Mouse (Mus musculus) midbrain, embryonic 16.5 days (tissue): Measurements from ENCODE around the gene Ypel2. TPM values are rescaled to one million over a fixed set of nuclear protein-coding genes. Genes with fewer than 3 reads are reported as not detected.

Source experiments
- ATAC-seq: fragments of 200-750 bp; cut with Nextera tagmentation; 2 replicates; pipeline ENCODE4 v1.8.0; 2017; ENCODE audit warnings: moderate TSS enrichment
- H3K27ac ChIP-seq: fragments of 300-500 bp; sonication (generic); 2 replicates; pipeline ENCODE4 v1.5.1; 2014; ENCODE audit warnings: mild to moderate bottlenecking, low read length, mixed read lengths
- H3K27me3 ChIP-seq: fragments of 300-500 bp; sonication (generic); 2 replicates; pipeline ENCODE4 v1.6.1; 2014; ENCODE audit warnings: low read depth, low read length, mixed read lengths; ENCODE audit not compliant: control insufficient read depth, insufficient read depth
- H3K36me3 ChIP-seq: fragments of 300-500 bp; sonication (generic); 2 replicates; pipeline ENCODE4 v1.6.1; 2014; ENCODE audit warnings: mild to moderate bottlenecking, low read length, moderate library complexity, mixed read lengths; ENCODE audit not compliant: control insufficient read depth, insufficient read depth
- H3K4me1 ChIP-seq: fragments of 300-500 bp; sonication (generic); 2 replicates; pipeline ENCODE4 v1.6.1; 2014; ENCODE audit warnings: mild to moderate bottlenecking, low read length, mixed read lengths; ENCODE audit not compliant: control insufficient read depth, insufficient read depth
- H3K4me2 ChIP-seq: fragments of 300-500 bp; sonication (generic); 2 replicates; pipeline ENCODE4 v1.6.1; 2014; ENCODE audit warnings: mild to moderate bottlenecking, low read length, mixed read lengths
- H3K4me3 ChIP-seq: fragments of 300-500 bp; sonication (generic); 2 replicates; pipeline ENCODE4 v1.5.1; 2014; ENCODE audit warnings: low read depth, mild to moderate bottlenecking, low read length, moderate library complexity, mixed read lengths
- H3K9ac ChIP-seq: fragments of 300-500 bp; sonication (generic); 2 replicates; pipeline ENCODE4 v1.6.1; 2014; ENCODE audit warnings: low read depth, low read length, mixed read lengths
- H3K9me3 ChIP-seq: fragments of 300-500 bp; sonication (generic); replicated peaks from 2 replicates; pipeline ENCODE4 v1.6.1; 2014; ENCODE audit warnings: mild to moderate bottlenecking, low read length, mixed read lengths; ENCODE audit not compliant: control insufficient read depth, poor library complexity, severe bottlenecking
- WGBS: fragments of 180-500 bp; shearing (Covaris S2); extraction: QIAGEN DNeasy Blood & Tissue Kit; methylation state at CpG from one replicate; pipeline ENCODE4 v1.1.7; 2014; 5-methylcytosine and 5-hydroxymethylcytosine counted together
- polyA plus RNA-seq: library from polyadenylated mRNA; unstranded; fragments of >200 nt; fragmentation: Nextera tagmentation; extraction: Ambion mirVana; gene quantifications from 2 replicates; pipeline ENCODE4 v1.2.1, GENCODE M21; 2015

The Ypel2 gene
- polyA plus RNA-seq, 1 experiment from 2014 or later, result 6.5 TPM

GRCm38 (mm10) chr11:87002078-87002829 is 8.7 kb upstream of the Ypel2 start:
- WGBS, result 86% methylated on average over 10 of the region's 10 CpGs
- H3K4me1 ChIP-seq, result peaks cover under 1% of the 10 kb centered on the region; the same call in 1 of the 2 replicates
- H3K36me3 ChIP-seq, result no peaks in the 10 kb centered on the region

GRCm38 (mm10) chr11:87001217-87001616 is 7.7 kb upstream of the Ypel2 start:
- H3K4me2 ChIP-seq, result no peak overlapping the region

More at GRCm38 (mm10) chr11:87002078-87002829, 8.7 kb upstream of the Ypel2 start:
- Histone ChIP-seq H3K9ac (no peak overlapping the region), H3K27ac (no peak overlapping the region), H3K4me2 (no peak overlapping the region), H3K27me3 (no peaks in the 10 kb centered on the region), H3K4me3 (no peak overlapping the region), H3K9me3 (no peaks in the 10 kb centered on the region)
- ATAC-seq, result no peak

GRCm38 (mm10) chr11:86996266-86996665 is 2.8 kb upstream of the Ypel2 start:
- no peak for ATAC-seq
- Histone ChIP-seq H3K4me3 (no peak overlapping the region), H3K36me3 (no peaks in the 10 kb centered on the region), H3K27ac (no peak overlapping the region), H3K4me1 (peaks cover 18% of the 10 kb centered on the region), H3K27me3 (no peaks in the 10 kb centered on the region), H3K9me3 (no peaks in the 10 kb centered on the region), H3K9ac (no peak overlapping the region), H3K4me2 (no peak overlapping the region)
- WGBS, result 20% methylated on average over 2 of the region's 2 CpGs

More at GRCm38 (mm10) chr11:87001217-87001616, 7.7 kb upstream of the Ypel2 start:
- H3K27me3 ChIP-seq, result no peaks in the 10 kb centered on the region
- 90% methylated on average over 8 of the region's 8 CpGs for WGBS
- no peaks in the 10 kb centered on the region for H3K36me3 ChIP-seq
- no peaks in the 10 kb centered on the region for H3K4me1 ChIP-seq
- H3K9ac ChIP-seq, result no peak overlapping the region
- no peak overlapping the region for H3K27ac ChIP-seq
- no peaks in the 10 kb centered on the region for H3K9me3 ChIP-seq
- no peak for ATAC-seq
- H3K4me3 ChIP-seq, result no peak overlapping the region

GRCm38 (mm10) chr11:86995625-86996221 is 2.2 kb upstream of the Ypel2 start:
- H3K9ac ChIP-seq, result no peak overlapping the region
- H3K4me2 ChIP-seq, result no peak overlapping the region
- H3K27me3 ChIP-seq, result no peaks in the 10 kb centered on the region
- ATAC-seq, result no peak
- H3K4me1 ChIP-seq, result peaks cover 21% of the 10 kb centered on the region
- no peaks in the 10 kb centered on the region for H3K36me3 ChIP-seq
- no peak overlapping the region for H3K4me3 ChIP-seq
- no peak overlapping the region for H3K27ac ChIP-seq
- 26% methylated on average over 6 of the region's 6 CpGs for WGBS
- H3K9me3 ChIP-seq, result no peaks in the 10 kb centered on the region

- no peak for ATAC-seq
- no peak overlapping the region for H3K4me3 ChIP-seq
- whole genome bisulfite sequencing, result 46% methylated on average over 10 of the region's 10 CpGs
- peaks cover 28% of the 10 kb centered on the region for H3K4me1 ChIP-seq
- no peaks in the 10 kb centered on the region for H3K9me3 ChIP-seq
- no peak overlapping the region for H3K9ac ChIP-seq
- H3K36me3 ChIP-seq, result no peaks in the 10 kb centered on the region
- H3K27ac ChIP-seq, result no peak overlapping the region
- no peaks in the 10 kb centered on the region for H3K27me3 ChIP-seq
- no peak overlapping the region for H3K4me2 ChIP-seq
These were observed 1.5 kb upstream of the Ypel2 start for GRCm38 (mm10) chr11:86994791-86995624.

GRCm38 (mm10) chr11:86994330-86994729 is 823 bp upstream of the Ypel2 start:
- Histone ChIP-seq H3K4me2 (peak overlapping the region; percentile 93), H3K27ac (no peak overlapping the region), H3K4me1 (peaks cover 30% of the 10 kb centered on the region), H3K27me3 (no peaks in the 10 kb centered on the region), H3K36me3 (no peaks in the 10 kb centered on the region), H3K4me3 (peak overlapping the region; percentile 95; the same call in 1 of the 2 replicates), H3K9me3 (no peaks in the 10 kb centered on the region), H3K9ac (no peak overlapping the region)
- ATAC-seq, result no peak
- WGBS, result 16% methylated on average over 6 of the region's 6 CpGs

GRCm38 (mm10) chr11:86992461-86992988 is 982 bp downstream of the Ypel2 start:
- peak overlapping the region; percentile 93 for H3K4me2 ChIP-seq
- no peaks in the 10 kb centered on the region for H3K9me3 ChIP-seq
- peak overlapping the region; percentile 86; the same call in 1 of the 2 replicates for H3K27ac ChIP-seq
- H3K36me3 ChIP-seq, result no peaks in the 10 kb centered on the region
- no peak for ATAC-seq
- H3K4me1 ChIP-seq, result peaks cover 36% of the 10 kb centered on the region
- H3K27me3 ChIP-seq, result no peaks in the 10 kb centered on the region
- under 1% methylated on average over 13 of the region's 13 CpGs for WGBS
- peak overlapping the region; percentile 82 for H3K9ac ChIP-seq
- peak overlapping the region; percentile 95 for H3K4me3 ChIP-seq

GRCm38 (mm10) chr11:86991241-86991640 is 2.3 kb downstream of the Ypel2 start:
- ATAC-seq, result no peak
- 92% methylated on average over 4 of the region's 4 CpGs for WGBS
- no peak overlapping the region for H3K9ac ChIP-seq
- no peak overlapping the region for H3K27ac ChIP-seq
- H3K4me1 ChIP-seq, result peaks cover 36% of the 10 kb centered on the region
- no peaks in the 10 kb centered on the region for H3K27me3 ChIP-seq
- H3K36me3 ChIP-seq, result no peaks in the 10 kb centered on the region
- H3K4me2 ChIP-seq, result peak overlapping the region; percentile 93
- no peaks in the 10 kb centered on the region for H3K9me3 ChIP-seq
- H3K4me3 ChIP-seq, result no peak overlapping the region
